Mouse (Mus musculus) brain, embryonic 14.5 days (tissue): ENCODE results near the gene Cdh12.

Experiments used
- CTCF ChIP-seq: fragments of 200-500 bp; IDR thresholded peaks from 2 replicates; pipeline ENCODE4 v1.5.1; 2012; ENCODE audit warnings: inconsistent platforms, mild to moderate bottlenecking, moderate library complexity, borderline replicate concordance; ENCODE audit not compliant: insufficient read depth, insufficient read length; ENCODE audit errors: extremely low read depth
- POLR2A ChIP-seq: fragments of 200-500 bp; IDR thresholded peaks from 2 replicates; pipeline ENCODE4 v1.6.1; 2012; ENCODE audit warnings: mild to moderate bottlenecking, inconsistent platforms, borderline replicate concordance; ENCODE audit not compliant: poor library complexity, insufficient read depth, insufficient read length, severe bottlenecking; ENCODE audit errors: extremely low read depth

DNA sequence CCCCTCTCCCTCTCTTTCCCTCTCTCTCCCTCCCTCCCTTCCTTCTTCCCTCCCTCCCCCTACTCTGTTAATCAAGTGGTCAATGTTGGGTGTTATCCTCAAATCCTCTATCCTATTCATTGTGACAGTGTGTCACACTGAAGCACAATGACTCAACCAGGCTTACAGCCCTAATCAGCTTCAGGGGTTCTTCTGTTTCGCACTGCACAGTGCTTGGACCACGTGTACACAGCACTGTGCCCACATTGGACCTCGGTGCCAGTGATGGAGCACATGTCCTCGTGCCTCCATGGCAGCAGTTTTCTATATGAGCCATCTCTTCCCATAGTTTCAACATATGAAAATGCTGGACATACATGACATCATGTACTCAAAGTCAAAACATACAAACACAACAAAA is 1155.4 kb downstream of the Cdh12 start:
- TF ChIP-seq POLR2A (no peak), CTCF (no peak)
